Mouse (Mus musculus) liver, adult 2 months (tissue): ENCODE measurements around the gene H2al1f.

ENCODE experiments used
- CTCF ChIP-seq: fragments of 200-500 bp; IDR thresholded peaks from 2 replicates; pipeline ENCODE4 v1.5.1; 2011; ENCODE audit warnings: low read depth, low read length, control low read depth
- POLR2A ChIP-seq: fragments of 200-500 bp; IDR thresholded peaks from 2 replicates; pipeline ENCODE4 v1.6.1; 2011; ENCODE audit warnings: low read length, control low read depth; ENCODE audit not compliant: insufficient read depth; ENCODE audit errors: extremely low read depth

- TF ChIP-seq CTCF (no peak), POLR2A (no peak)
Observed at GRCm38 (mm10) chrX:11269074-11269473, 45.9 kb upstream of the H2al1f start.
